Mouse (Mus musculus): Measurements from ENCODE around the gene Cct2. TPM values are rescaled to one million over a fixed set of nuclear protein-coding genes. Genes with fewer than 3 reads are reported as not detected.

The Cct2 gene
- polyA plus RNA-seq, 1 experiment from 2014 or later = 330 TPM

DNA sequence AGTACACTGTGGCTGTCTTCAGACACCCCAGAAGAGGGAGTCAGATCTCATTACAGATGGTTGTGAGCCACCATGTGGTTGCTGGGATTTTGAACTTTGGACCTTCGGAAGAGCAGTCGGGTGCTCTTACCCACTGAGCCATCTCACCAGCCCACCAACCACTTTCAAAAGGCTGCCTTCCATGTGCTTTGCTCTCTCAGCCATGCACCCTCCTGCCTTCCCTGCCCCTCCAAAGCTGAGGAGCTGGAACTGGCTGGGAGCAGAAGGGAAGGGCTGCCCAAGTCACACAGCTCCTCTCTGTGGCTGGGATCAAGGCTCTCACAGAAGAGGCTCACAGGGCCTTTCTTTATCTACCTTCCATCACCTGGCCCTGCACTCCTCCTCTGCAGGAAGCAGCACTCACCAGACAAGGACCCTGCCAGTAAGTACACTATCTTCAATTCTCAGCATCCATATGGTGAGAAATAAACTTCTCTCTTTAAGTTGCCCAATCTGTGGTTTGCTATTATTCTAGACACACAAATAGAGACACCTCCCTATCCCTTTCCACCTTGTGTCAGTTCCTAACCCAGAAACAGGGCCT, 33.6 kb upstream of the Cct2 start:
- Histone ChIP-seq H3K9ac (ENCODE audit: low read length) (no peak overlapping the region), H3K4me1 (ENCODE audit: control insufficient read depth, insufficient read depth, low read length) (peaks cover 3% of the 10 kb centered on the region; the same call in 1 of the 2 replicates), H3K4me3 (ENCODE audit: low read depth, low read length) (no peak overlapping the region), H3K27ac (ENCODE audit: low read depth, low read length) (no peak overlapping the region), H3K36me3 (ENCODE audit: control insufficient read depth, insufficient read depth, low read length) (no peaks in the 10 kb centered on the region; the same call in 1 of the 2 replicates), H3K9me3 (replicated peaks; ENCODE audit: control insufficient read depth, low read length) (no peaks in the 10 kb centered on the region), H3K4me2 (ENCODE audit: low read length) (no peak overlapping the region), H3K27me3 (replicated peaks; ENCODE audit: control insufficient read depth, insufficient read depth, low read length) (no peaks in the 10 kb centered on the region)
- ATAC-seq (no peak), DNase-seq (ENCODE audit: low spot score) (no peak)
- 84% methylated on average over 2 of the region's 2 CpGs for WGBS

DNA sequence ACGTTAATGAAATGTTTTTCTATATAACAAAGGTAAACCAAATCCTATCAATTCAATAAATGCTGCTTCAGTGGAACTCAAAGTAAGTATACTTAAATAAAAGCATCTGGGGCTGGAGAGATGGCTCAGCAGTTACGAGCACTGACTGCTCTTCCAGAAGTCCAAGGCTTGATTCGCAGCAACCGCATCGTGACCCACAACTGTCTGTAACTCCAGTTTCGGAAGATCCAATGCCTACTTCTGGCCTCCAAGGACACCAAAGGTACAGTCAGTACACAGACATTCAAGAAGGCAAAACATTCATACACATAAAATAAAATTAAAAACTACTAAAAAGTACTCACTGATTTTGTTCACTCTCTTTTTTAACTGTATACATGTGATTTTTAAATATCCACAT, 32.5 kb upstream of the Cct2 start:
- no peak overlapping the region for H3K4me3 ChIP-seq (ENCODE audit: low read depth, low read length)
- peaks cover 3% of the 10 kb centered on the region; the same call in 1 of the 2 replicates for H3K4me1 ChIP-seq (ENCODE audit: control insufficient read depth, insufficient read depth, low read length)
- no peaks in the 10 kb centered on the region for H3K27me3 ChIP-seq (replicated peaks; ENCODE audit: control insufficient read depth, insufficient read depth, low read length)
- H3K9ac ChIP-seq (ENCODE audit: low read length) = no peak overlapping the region
- DNase-seq (ENCODE audit: low spot score) = no peak
- no peak for ATAC-seq
- H3K9me3 ChIP-seq (replicated peaks; ENCODE audit: control insufficient read depth, low read length) = no peaks in the 10 kb centered on the region
- H3K4me2 ChIP-seq (ENCODE audit: low read length) = no peak overlapping the region
- no peak overlapping the region for H3K27ac ChIP-seq (ENCODE audit: low read depth, low read length)
- no peaks in the 10 kb centered on the region; the same call in 1 of the 2 replicates for H3K36me3 ChIP-seq (ENCODE audit: control insufficient read depth, insufficient read depth, low read length)
- 86% methylated on average over 6 of the region's 6 CpGs for WGBS

DNA sequence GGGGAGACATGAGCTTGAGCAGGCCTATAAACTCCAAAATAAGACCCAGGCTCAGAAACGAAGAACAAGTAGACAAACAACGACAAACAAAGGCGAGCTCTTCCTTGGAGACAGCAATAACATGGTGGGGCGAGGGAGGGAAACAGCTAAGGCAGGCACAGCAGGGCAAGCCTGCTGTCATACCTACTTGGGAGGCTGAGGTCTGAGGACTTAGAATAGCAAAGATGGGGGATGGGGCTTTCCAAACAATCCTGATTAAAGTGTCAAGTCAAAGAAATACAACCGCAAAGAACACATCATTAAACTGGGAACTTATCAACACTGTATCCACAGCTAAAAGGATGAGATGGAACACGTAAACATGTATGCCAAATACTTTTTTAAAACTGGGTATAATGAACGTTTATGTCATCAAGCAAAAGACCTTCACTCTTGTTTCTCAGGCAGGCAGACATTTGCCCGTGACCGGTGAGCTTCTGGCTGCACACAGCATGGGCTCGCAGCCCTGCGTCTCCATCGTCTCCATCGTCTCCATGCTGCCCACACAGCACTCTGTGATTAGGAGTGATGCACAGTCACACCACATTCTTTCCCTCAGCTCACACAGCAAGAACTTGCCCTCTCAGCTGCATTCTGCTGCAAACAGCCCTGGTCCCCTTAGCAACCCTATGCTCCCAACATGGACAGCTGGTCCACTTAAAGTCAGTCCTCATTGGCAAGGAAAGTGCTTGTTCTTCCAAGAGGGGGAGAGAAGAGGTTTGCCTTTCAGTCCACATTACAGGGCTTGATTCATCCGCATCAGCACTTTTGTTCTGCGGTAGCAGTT, 31.1 kb upstream of the Cct2 start:
- peaks cover 3% of the 10 kb centered on the region; the same call in 1 of the 2 replicates for H3K4me1 ChIP-seq (ENCODE audit: control insufficient read depth, insufficient read depth, low read length)
- H3K9me3 ChIP-seq (replicated peaks; ENCODE audit: control insufficient read depth, low read length) = no peaks in the 10 kb centered on the region
- peak overlapping the region; percentile 48 for H3K27ac ChIP-seq (ENCODE audit: low read depth, low read length)
- no peaks in the 10 kb centered on the region; the same call in 1 of the 2 replicates for H3K36me3 ChIP-seq (ENCODE audit: control insufficient read depth, insufficient read depth, low read length)
- ATAC-seq (peak; percentile 84), DNase-seq (ENCODE audit: low spot score) (peak; percentile 68)
- no peak overlapping the region for H3K4me2 ChIP-seq (ENCODE audit: low read length)
- no peaks in the 10 kb centered on the region for H3K27me3 ChIP-seq (replicated peaks; ENCODE audit: control insufficient read depth, insufficient read depth, low read length)
- WGBS = 61% methylated on average over 15 of the region's 15 CpGs
- H3K4me3 ChIP-seq (ENCODE audit: low read depth, low read length) = no peak overlapping the region
- H3K9ac ChIP-seq (ENCODE audit: low read length) = no peak overlapping the region

DNA sequence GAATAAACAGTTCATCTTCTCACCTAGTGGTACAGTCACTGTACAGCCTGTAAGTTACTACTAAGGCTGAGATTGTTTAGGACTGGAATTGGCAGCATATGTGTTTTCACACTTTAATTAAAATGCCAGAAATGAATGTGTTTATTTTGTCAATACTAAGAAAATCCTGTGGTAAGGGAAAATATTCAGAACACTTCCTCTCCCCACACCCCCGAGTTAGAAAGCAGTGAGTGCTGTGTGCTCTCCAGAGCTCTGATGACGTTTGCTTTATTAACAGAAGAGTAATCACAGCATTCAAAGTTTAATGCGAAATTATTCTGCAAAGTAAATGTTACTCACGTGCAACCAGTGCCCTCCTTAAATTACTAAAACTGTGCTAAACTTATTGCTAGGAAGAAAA, 26.0 kb upstream of the Cct2 start:
- Histone ChIP-seq H3K9ac (ENCODE audit: low read length) (no peak overlapping the region), H3K27ac (ENCODE audit: low read depth, low read length) (no peak overlapping the region), H3K36me3 (ENCODE audit: control insufficient read depth, insufficient read depth, low read length) (peaks cover 5% of the 10 kb centered on the region), H3K4me3 (ENCODE audit: low read depth, low read length) (no peak overlapping the region), H3K4me2 (ENCODE audit: low read length) (no peak overlapping the region), H3K9me3 (replicated peaks; ENCODE audit: control insufficient read depth, low read length) (no peaks in the 10 kb centered on the region), H3K4me1 (ENCODE audit: control insufficient read depth, insufficient read depth, low read length) (peaks cover 3% of the 10 kb centered on the region; the same call in 1 of the 2 replicates), H3K27me3 (replicated peaks; ENCODE audit: control insufficient read depth, insufficient read depth, low read length) (no peaks in the 10 kb centered on the region)
- ATAC-seq (no peak), DNase-seq (ENCODE audit: low spot score) (no peak)
- 77% methylated on average over 4 of the region's 4 CpGs for WGBS

DNA sequence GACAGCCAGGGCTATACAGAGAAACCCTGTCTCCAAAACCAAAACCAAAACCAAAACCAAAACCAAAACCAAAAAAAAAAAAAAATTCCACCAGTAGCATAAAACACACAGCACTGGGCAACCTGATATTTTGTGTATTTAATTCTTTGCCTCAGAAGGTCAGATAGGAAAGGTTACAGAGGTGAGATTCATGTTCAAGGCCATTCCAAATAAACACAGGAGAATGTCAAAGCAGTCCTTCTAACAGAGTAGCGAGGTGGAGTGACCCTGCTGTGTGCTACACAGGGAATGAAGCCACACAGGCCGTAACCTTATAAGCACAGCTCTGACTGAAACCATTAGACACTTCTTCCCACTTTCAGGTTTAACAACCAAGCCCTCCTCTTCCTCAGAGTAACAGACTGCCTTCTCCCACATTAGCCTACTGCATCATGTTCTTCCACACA, 18.3 kb upstream of the Cct2 start:
- Histone ChIP-seq H3K4me3 (ENCODE audit: low read depth, low read length) (no peak overlapping the region), H3K4me2 (ENCODE audit: low read length) (no peak overlapping the region), H3K27me3 (replicated peaks; ENCODE audit: control insufficient read depth, insufficient read depth, low read length) (no peaks in the 10 kb centered on the region), H3K9me3 (replicated peaks; ENCODE audit: control insufficient read depth, low read length) (no peaks in the 10 kb centered on the region), H3K4me1 (ENCODE audit: control insufficient read depth, insufficient read depth, low read length) (no peaks in the 10 kb centered on the region), H3K9ac (ENCODE audit: low read length) (no peak overlapping the region), H3K36me3 (ENCODE audit: control insufficient read depth, insufficient read depth, low read length) (peaks cover 57% of the 10 kb centered on the region), H3K27ac (ENCODE audit: low read depth, low read length) (no peak overlapping the region)
- DNase-seq (ENCODE audit: low spot score) = no peak
- no peak for ATAC-seq
- WGBS = 95% methylated on average over 2 of the region's 2 CpGs

DNA sequence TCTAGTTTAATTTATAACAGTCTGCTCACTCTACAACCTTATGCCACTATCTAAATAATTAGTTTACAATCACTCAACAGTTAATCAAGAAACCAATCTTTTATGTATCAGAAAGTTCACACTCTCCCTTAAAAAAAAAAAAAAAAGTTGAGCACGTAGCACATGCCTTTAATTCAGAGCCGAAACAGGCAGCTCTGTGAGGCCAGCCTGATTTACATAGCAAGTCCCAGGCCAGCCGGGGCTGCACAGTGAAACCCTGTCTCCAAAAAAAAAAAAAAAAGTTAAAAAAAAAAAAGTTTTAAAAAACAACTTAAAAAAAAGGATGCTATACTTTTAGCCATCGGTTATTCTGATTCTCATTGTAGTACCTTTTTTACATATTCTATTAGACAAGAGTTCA, 17.7 kb upstream of the Cct2 start:
- no peak for DNase-seq (ENCODE audit: low spot score)

DNA sequence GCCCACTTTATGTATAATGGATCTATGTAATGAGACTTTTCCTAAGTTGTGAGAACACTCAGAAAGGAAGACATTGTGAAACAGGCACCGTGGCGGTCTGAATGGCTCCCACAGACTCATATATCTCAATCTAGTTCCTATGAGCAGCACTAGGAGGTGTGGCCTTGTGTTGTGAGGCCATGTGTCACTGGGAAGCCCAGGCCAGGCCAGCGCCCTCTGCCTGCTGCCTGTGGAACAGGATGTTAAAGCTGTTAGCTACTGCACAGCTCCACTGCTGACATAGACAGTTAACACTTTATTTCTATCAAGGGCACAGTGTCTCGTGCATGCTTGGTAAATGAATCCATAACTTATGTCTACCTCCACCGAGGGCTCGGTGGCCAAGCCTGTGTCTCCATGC, 14.7 kb upstream of the Cct2 start:
- Histone ChIP-seq H3K4me1 (ENCODE audit: control insufficient read depth, insufficient read depth, low read length) (no peaks in the 10 kb centered on the region), H3K27ac (ENCODE audit: low read depth, low read length) (no peak overlapping the region), H3K9ac (ENCODE audit: low read length) (no peak overlapping the region), H3K27me3 (replicated peaks; ENCODE audit: control insufficient read depth, insufficient read depth, low read length) (no peaks in the 10 kb centered on the region), H3K4me3 (ENCODE audit: low read depth, low read length) (no peak overlapping the region), H3K4me2 (ENCODE audit: low read length) (no peak overlapping the region), H3K36me3 (ENCODE audit: control insufficient read depth, insufficient read depth, low read length) (peaks cover 68% of the 10 kb centered on the region), H3K9me3 (replicated peaks; ENCODE audit: control insufficient read depth, low read length) (no peaks in the 10 kb centered on the region)
- DNase-seq (ENCODE audit: low spot score) (no peak), ATAC-seq (no peak)
- 80% methylated on average over 6 of the region's 6 CpGs for WGBS

More for the DNA sequence above, 17.7 kb upstream of the Cct2 start:
- Histone ChIP-seq H3K9me3 (replicated peaks; ENCODE audit: control insufficient read depth, low read length) (no peaks in the 10 kb centered on the region), H3K27ac (ENCODE audit: low read depth, low read length) (no peak overlapping the region), H3K4me1 (ENCODE audit: control insufficient read depth, insufficient read depth, low read length) (no peaks in the 10 kb centered on the region), H3K27me3 (replicated peaks; ENCODE audit: control insufficient read depth, insufficient read depth, low read length) (no peaks in the 10 kb centered on the region), H3K4me2 (ENCODE audit: low read length) (no peak overlapping the region), H3K4me3 (ENCODE audit: low read depth, low read length) (no peak overlapping the region), H3K9ac (ENCODE audit: low read length) (no peak overlapping the region), H3K36me3 (ENCODE audit: control insufficient read depth, insufficient read depth, low read length) (peaks cover 64% of the 10 kb centered on the region)
- ATAC-seq = no peak
- WGBS = 78% methylated on average over 4 of the region's 4 CpGs

DNA sequence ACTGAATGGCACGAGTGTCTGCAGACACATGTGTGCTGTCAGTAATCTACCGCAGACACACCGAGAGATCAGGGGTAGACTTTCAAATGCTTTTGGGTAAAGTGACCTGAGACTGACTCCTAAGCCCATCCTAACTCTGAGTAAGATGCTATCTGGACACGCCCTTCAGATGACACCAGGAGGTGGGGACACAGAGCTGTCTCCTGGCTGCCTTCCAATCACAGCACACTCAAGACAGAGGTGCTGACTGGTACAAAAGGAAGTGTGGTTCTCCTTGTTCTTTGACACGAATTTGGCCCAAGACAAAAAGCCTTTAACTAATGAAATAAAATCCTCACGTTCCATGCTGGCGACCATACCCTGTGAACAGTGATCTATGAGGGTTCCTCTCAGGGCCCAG, 9.6 kb upstream of the Cct2 start:
- no peak overlapping the region for H3K9ac ChIP-seq (ENCODE audit: low read length)
- no peaks in the 10 kb centered on the region for H3K4me1 ChIP-seq (ENCODE audit: control insufficient read depth, insufficient read depth, low read length)
- H3K27me3 ChIP-seq (replicated peaks; ENCODE audit: control insufficient read depth, insufficient read depth, low read length) = no peaks in the 10 kb centered on the region
- no peak overlapping the region for H3K4me3 ChIP-seq (ENCODE audit: low read depth, low read length)
- H3K9me3 ChIP-seq (replicated peaks; ENCODE audit: control insufficient read depth, low read length) = no peaks in the 10 kb centered on the region
- 91% methylated on average over 7 of the region's 7 CpGs for WGBS
- no peak overlapping the region for H3K4me2 ChIP-seq (ENCODE audit: low read length)
- DNase-seq (ENCODE audit: low spot score) = no peak
- H3K27ac ChIP-seq (ENCODE audit: low read depth, low read length) = no peak overlapping the region
- no peak for ATAC-seq
- H3K36me3 ChIP-seq (ENCODE audit: control insufficient read depth, insufficient read depth, low read length) = peaks cover 62% of the 10 kb centered on the region
